Mouse (Mus musculus) thymus, postnatal 25 days (tissue): ENCODE measurements around the gene Trim63.
"Not testable (repeated sequence)": the region's sequence is repeated elsewhere in the genome, so short reads cannot be mapped to it uniquely, and the experiment has no call there.

Source experiments
- DNase-seq: peaks from one replicate; pipeline ENCODE4 v3.0.0; 2022

Trim63 gene

DNA sequence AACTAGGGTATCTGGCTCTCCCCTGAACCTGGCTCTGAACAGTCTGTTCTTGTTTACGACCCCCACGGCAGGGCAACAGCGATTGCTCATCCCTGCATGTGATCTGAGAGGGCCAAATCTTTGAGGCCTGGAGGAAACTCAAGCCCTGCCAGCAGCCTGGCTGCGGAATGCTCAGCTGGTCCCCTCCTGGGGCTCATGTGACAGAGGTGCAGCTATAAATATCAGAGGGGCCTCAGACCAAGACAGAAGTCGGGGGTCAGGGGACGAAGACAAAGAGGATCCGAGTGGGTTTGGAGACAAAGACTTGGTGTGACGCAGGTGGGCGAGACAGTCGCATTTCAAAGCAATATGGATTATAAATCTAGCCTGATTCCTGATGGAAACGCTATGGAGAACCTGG is at the start of gene Trim63:
TSS of gene Trim63 (plus strand) at position 245 of the 400 bp plus-strand sequence.
- no peak for DNase-seq

DNA sequence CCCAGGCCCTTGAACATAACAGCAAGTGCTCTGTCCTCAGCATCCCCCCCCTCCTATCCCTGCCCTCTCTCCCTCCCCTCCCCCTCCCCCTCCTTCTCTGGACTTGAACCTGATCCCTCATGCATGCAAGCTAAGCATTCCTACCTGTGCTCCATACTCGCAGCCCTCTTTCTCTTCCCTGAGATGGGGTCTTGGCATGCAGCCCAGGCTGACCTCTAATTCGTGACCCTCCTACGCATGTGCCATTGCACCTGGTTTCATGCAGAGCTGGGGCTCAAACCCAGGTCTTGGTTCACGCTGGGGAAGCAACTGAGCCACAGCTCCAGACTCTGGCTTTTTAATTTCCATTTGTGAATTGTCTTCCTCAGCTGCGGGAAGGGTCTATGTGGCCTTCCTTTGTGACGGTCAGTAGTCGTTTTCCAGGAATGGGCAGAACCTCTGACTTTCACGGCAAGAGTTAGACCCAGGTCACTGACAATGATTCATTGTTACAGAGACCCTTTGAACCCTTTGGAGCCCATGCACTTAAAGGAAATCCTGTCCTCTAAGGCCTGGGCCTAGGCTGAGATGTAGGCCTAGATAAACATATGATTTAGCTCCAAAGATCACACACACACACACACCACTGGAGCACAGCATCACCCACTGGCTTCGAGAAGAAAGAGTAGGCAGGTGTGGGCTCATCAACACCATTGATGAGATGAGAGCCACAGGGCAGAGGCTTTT is 48.9 kb upstream of the Trim63 start:
- no peak for DNase-seq

GRCm38 (mm10) chr4:134268102-134268655 is 46.7 kb upstream of the Trim63 start:
- DNase-seq = no peak

DNA sequence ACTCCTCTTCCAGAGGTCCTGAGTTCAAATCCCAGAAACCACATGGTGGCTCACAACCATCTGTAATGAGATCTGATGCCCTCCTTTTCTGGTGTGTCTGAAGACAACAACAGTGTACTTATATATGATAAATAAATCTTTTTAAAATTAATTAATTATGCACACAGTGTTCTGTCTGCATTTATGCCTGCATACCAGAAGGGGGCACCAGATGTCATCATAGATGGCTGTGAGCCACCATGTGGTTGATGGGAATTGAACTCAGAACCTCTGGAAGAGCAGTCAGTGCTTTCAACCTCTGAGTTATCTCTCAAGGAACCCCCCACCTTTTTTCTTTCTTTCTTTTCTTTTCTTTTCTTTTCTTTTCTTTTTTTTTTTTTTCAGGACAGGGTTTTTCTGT is 45.3 kb upstream of the Trim63 start:
- not testable (repeated sequence) for DNase-seq

GRCm38 (mm10) chr4:134271979-134272378 is 42.9 kb upstream of the Trim63 start:
- DNase-seq = no peak

GRCm38 (mm10) chr4:134272731-134273416 is 42.0 kb upstream of the Trim63 start:
- peak; percentile 21 for DNase-seq

DNA sequence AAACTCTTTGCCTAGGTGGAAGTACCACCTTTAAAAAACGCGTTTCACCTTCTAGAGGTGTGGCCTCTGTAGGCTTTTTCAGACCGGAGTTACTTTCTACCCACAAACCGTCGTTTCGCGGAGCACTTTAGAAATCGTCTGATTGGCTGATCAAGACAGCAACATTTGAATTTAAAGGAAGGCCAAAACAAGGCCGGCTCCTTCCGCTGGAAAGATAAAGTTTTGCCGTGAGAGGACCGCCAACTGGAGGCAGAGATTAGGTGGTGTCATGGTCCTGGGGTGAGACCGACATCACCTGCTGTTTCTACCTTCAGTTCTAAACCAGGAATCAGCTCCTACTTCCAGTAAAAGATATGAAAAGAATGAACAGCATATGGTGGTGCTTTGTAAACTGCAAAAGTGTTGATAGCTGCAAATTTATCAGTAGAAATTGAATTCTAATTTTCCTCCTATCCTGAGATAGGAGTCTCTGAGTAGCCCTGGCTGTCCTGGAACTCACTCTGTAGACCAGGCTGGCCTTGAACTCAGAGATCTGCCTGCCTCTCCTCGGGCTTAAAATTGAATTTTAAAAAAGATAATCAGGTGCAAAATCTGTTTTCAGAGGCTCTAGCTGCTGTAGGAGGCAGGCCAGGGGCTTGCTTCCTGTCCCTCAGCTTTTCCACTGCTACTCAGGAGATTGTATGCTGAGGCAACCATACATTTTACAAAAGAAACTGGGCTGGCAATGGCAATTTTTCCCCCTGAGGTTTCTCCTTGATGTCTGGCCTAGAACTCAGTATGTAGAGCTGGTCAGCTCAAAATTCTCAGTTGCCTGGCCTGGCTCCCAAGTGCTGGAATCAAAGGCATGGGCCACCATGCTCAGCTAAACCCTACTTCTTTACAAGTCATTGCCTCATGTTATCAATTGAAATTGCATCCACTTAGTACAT is 41.2 kb upstream of the Trim63 start:
- DNase-seq = peak; percentile 72

DNA sequence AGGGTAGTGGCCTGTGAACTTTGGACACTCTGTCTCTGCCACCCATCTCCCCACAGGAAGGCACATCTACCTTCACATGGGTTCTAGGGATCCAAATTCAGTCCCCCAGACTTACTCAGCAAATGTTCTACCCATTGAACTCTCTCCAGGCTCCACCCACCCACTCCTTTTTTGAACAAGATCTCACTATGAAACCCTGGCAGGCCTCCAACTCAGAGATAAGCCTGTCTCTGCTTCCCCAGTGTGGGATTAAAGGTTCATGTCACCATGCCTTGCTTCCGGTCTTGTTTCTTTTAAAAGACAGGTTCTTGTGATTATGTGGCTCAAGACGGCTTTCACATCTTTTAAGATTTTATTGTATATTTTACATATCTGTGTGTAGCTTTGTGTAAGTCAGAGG is 30.0 kb upstream of the Trim63 start:
- DNase-seq = no peak

DNA sequence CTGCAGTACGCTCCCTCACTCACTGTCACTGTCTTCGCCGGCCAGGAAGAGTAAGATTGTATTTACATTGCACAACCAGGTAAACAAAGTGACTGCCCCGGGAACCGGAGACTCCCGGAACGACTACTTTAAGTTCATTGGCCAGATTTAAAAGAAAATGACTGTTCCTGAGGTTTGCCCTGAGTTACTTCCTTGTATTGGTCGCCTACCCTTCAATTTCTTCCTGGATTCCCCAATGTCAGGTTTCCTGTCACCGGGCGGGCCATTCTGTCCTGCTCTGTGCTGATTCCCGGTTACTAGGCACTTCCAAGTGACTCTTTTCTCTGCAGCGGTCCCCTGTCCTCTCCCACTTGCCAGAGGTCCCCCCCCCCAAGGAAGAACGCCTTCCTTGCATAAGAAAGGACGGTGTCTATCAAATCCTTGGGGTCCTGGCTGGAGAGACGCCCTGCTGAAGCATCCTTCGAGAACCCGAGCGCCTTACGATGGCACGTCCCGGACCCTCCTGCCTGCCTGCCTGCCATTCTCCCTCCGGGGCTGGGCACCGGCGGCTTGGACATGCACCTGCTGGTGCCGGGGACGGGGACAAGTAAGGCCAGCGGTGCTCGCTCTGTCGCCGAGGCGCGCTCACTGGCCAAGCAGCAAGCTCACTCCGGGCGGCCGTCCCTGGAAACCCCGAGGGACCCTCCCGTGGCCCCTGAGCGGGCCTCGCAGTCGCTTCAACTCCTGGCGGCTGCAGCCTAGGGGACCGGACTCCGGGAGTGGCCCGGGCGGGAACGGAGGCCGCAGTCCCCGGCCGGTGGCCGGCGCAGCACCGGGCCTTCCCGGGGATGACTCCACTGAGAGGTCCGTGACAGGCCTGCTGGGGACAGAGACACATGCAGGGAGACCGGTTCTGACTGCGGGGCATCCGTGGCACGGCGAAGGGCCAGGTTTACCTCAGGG is 28.4 kb upstream of the Trim63 start:
- DNase-seq = no peak

- peak; percentile 98 for DNase-seq
These were observed 27.8 kb upstream of the Trim63 start for GRCm38 (mm10) chr4:134287168-134287564.

- DNase-seq = peak; percentile 86
These were observed 27.3 kb upstream of the Trim63 start, which contains the start of gene Pdik1l for GRCm38 (mm10) chr4:134287575-134288025. Gene Pdik1l, minus strand, starts transcription at chr4:134287895.

GRCm38 (mm10) chr4:134288397-134289256 is 26.3 kb upstream of the Trim63 start:
- no peak for DNase-seq

GRCm38 (mm10) chr4:134292067-134292466 is 22.9 kb upstream of the Trim63 start:
- peak; percentile 84 for DNase-seq

DNA sequence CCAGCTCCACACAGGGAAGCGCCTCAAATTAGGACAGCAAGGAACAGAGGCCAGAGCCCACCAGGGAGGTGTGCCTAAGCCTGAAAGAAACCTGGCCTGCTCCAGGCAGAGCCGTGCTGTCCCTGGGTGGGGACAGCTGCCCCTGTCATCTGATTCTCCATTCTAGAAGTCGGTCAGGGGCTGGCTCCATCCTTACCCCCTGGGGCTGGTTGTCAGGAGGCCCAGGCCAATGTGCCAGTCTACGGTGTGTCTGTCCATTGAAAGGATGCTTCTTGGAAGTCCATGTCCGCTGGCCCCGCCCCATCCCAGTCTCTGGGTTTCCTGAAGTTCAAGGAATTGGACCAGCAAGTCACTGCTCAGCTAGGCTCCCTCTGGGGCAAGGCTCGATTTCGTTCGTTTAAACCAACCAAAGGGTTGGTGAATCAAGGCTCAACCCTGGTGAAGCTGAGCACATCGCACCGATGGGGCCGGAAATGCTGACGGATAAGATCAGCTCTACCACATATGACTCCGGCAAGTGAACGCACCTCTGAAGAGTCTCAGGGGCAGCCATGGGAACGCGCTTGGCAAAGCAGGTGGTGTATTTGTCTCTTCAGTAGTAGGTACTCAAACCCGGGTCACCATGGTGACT is 21.7 kb upstream of the Trim63 start:
- DNase-seq = no peak

DNA sequence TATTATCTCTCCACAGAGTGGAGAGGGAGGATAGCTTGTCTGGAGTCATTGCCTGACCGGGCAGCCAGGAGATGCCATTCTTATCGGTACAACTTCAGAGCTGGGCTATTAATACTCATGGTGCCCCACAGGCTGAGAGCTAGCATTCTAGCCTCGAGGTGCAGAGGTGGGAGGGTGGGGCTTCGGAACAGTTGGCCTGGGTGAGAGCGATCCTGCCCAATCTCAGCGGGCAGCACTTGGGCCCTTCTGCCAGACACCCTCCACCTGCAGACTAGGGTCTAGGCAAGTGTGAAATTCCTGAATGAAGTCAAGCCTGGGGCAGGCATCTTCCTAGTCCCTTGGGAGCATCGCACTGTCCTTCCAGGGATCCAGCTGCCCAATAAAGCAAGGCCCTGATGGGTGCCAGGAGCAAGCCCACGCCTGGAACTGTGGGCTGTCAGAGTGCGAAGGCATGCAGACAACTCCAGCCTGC is 21.2 kb upstream of the Trim63 start:
- no peak for DNase-seq

GRCm38 (mm10) chr4:134296096-134296495 is 18.8 kb upstream of the Trim63 start:
- not testable (repeated sequence) for DNase-seq

- no peak for DNase-seq
These were observed 18.4 kb upstream of the Trim63 start for GRCm38 (mm10) chr4:134296523-134296922.

- no peak for DNase-seq
These were observed 17.6 kb upstream of the Trim63 start for GRCm38 (mm10) chr4:134297369-134297768.

DNA sequence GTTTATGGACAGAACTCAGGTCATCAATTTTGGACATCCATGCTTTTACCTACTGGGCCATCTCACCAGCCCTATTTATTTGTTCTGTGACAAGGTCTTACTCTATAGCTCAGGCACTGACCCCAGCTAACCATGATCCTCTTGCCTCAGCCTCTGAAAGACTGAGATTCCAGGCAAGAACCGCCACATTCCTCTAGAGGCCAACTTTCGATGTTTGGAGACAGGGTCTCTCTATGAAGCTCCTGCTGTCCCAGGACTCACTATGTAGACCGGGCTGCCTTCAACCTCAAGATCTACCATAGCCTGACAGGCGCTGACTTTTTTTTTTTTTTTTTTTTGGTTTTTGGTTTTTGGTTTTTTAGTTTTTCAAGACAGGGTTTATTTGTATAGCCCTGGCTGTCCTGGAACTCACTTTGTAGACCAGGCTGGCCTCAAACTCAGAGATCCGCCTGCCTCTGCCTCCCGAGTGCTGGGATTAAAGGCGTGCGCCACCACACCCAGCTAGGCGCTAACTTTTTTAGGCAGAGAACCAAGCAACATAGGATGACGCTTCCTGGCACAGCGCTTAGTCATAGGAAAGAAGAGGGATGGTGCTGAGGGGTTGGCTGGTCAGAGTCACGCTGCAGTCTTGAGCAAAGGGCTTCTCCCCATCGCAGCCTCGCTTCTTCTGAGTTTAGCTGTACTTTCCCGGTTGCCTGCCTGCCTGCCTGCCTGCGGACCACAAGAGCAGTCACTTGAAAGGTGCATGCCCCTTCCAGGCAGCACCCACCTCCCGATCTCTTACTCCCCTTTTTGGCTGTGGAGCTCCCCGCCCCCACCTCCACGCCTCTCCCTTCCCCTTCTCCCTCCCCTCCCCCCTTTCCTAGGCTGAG is 16.1 kb upstream of the Trim63 start:
- no peak for DNase-seq
